Mouse (Mus musculus) gastrocnemius, postnatal 14 days (tissue): Measurements from ENCODE around the gene Rell1. TPM values are rescaled to one million over a fixed set of nuclear protein-coding genes. Genes with fewer than 3 reads are reported as not detected.

Experiments
- total RNA-seq, 2 experiments: library from RNA; stranded (reverse); gene quantifications; 2 replicates each; pipeline ENCODE4 v1.2.3; 2021

Gene Rell1
- total RNA-seq, 2 experiments from 2014 or later = 12.4 to 13.0 TPM

Other genes starting within 250 kb of the Rell1 start
- gene 0610040J01Rik, start 156.5 kb downstream of the Rell1 start, total RNA-seq = 1 to 10 TPM in 1 of 2 experiments, under 1 TPM in 1; 0.91 to 1.2 TPM
- 1 to 10 TPM; 4.9 to 5.2 TPM for gene Pgm2, start 124.1 kb upstream of the Rell1 start, total RNA-seq
- gene Tbc1d1, start 187.4 kb upstream of the Rell1 start, total RNA-seq = 10 to 100 TPM; 29.9 to 39.6 TPM